Mouse (Mus musculus) C3H10T1/2 (cell line): ENCODE data around the gene Glipr1l2. TPM values are rescaled to one million over a fixed set of nuclear protein-coding genes. Genes with fewer than 3 reads are reported as not detected.

Source experiments
- polyA plus RNA-seq, 2 experiments: library from polyadenylated mRNA; unstranded; fragments of >200 nt; fragmentation: generic; extraction: Trizol; gene quantifications; one replicate each; pipeline ENCODE4 v1.2.1; 2012; ENCODE audit warnings: missing spikeins in 2 of 2

The Glipr1l2 gene
- polyA plus RNA-seq = not detected

DNA sequence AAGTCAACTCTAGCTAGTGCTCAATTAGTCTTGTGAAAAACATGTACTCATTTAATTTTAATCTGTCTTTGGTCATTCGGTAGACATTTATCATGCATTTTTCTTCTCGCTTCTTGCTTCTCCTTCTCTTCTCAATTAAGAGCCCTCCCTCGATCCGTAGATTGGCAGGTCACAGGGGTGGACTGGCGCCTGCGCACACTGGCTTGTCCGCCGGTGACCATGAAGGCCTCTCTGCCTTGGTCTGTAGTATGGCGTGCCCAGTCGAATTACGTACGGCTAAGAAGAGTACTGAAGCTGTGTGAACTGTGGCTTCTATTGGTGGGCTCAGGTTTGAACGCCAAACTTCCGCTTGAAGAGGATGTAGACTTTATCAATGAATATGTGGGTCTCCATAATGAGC, at the start of gene Glipr1l2:
Gene Glipr1l2 (plus strand): TSS at position 198 of the 400 bp plus-strand sequence.

DNA sequence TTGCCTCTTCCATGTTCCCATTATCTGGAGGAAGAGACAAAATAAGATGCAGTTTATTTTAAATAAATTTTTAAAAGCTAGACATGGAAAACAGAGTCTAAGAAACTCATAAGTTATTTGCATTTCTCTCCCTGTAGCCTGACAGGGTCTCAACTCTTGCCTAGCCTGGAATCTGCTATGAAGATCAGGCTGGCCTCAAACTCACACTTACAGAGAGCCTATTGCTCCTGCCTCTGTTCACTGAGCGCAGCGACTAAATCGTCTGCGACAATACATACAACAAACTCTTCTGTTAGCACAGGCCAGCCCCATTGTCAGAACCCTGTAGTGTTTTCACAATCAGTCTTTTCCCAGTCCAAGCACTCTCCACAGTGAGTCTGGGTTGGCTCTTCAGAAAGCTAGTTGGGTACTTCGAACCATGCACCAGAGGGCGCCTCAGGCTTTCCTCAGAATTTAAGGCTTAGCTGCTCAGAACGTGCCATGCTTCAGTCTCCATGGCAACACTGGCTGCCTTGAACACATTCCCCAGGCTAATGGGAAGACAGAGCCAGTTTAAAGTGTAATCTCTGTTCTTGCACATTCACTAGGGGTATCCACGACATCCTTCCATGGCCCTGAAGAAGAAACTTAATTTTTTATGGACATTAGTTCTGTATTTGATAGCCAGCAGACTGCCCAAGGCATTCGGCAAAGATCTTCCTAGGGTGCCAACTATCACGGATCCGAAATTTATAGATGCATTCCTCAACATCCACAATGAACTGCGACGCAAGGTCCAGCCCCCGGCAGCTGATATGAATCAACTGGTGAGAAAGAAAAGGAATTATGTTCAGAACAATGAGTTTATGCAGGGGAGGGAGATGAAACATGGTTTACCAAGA, 23.2 kb upstream of the Glipr1l2 start, which contains the start of gene Glipr1l1:
Gene Glipr1l1 (plus strand): TSS at position 488 of the 881 bp plus-strand sequence.

Other genes with a start within 250 kb of the Glipr1l2 start
- 1 to 10 TPM; 1.2 to 5.7 TPM for gene Krr1, start 110.7 kb upstream of the Glipr1l2 start, polyA plus RNA-seq
- 10 to 100 TPM; 33.4 to 94.3 TPM for gene Glipr1, start 80.7 kb upstream of the Glipr1l2 start, polyA plus RNA-seq
- not detected for gene Glipr1l1, start 23.2 kb upstream of the Glipr1l2 start, polyA plus RNA-seq
- gene Glipr1l3, start 77.0 kb downstream of the Glipr1l2 start, polyA plus RNA-seq = not detected
- under 1 TPM; 0.01 to 0.91 TPM for gene Caps2, start 80.3 kb downstream of the Glipr1l2 start, polyA plus RNA-seq
- gene Kcnc2, start 187.8 kb downstream of the Glipr1l2 start, polyA plus RNA-seq = under 1 TPM in 1 of 2 experiments, not detected in 1; 0.15 TPM